Mouse (Mus musculus): ENCODE results near the gene Trpv5. TPM values are rescaled to one million over a fixed set of nuclear protein-coding genes. Genes with fewer than 3 reads are reported as not detected.

Gene Trpv5
- total RNA-seq, 1 experiment from 2014 or later, result not detected

- ATAC-seq (replicated peaks; ENCODE audit: insufficient number of reproducible peaks, low FRiP score, low TSS enrichment, poor library complexity, severe bottlenecking), result no peak
Observed at GRCm38 (mm10) chr6:41643227-41643626, 37.3 kb downstream of the Trpv5 start.

GRCm38 (mm10) chr6:41642765-41643164 lies 37.8 kb downstream of the Trpv5 start:
- no peak for ATAC-seq (replicated peaks; ENCODE audit: insufficient number of reproducible peaks, low FRiP score, low TSS enrichment, poor library complexity, severe bottlenecking)

GRCm38 (mm10) chr6:41641173-41641866 lies 39.2 kb downstream of the Trpv5 start:
- ATAC-seq (replicated peaks; ENCODE audit: insufficient number of reproducible peaks, low FRiP score, low TSS enrichment, poor library complexity, severe bottlenecking), result no peak

DNA sequence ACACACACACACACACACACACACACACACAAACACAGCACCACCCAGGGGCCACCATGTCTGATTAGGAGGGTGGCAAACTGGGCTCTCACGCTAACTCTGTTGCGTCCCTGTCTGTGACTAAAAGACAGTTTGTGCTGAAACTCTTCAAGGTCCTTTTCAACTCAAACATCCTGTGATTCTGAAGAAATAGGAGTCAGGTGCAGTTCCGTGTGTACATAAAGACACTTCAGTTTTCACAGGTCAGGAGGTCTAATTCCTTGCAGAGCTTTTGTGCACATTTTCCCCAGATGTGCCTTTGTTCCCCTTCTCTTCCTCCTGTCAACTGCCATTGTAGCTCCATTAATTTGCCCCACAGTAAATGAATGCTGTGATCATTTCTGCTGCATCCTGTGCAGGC lies 40.1 kb downstream of the Trpv5 start:
- ATAC-seq (replicated peaks; ENCODE audit: insufficient number of reproducible peaks, low FRiP score, low TSS enrichment, poor library complexity, severe bottlenecking), result no peak

- ATAC-seq (replicated peaks; ENCODE audit: insufficient number of reproducible peaks, low FRiP score, low TSS enrichment, poor library complexity, severe bottlenecking), result no peak
Observed at GRCm38 (mm10) chr6:41637927-41638506, 42.6 kb downstream of the Trpv5 start.

- ATAC-seq (replicated peaks; ENCODE audit: insufficient number of reproducible peaks, low FRiP score, low TSS enrichment, poor library complexity, severe bottlenecking), result no peak
Observed at GRCm38 (mm10) chr6:41637393-41637792, 43.2 kb downstream of the Trpv5 start.

DNA sequence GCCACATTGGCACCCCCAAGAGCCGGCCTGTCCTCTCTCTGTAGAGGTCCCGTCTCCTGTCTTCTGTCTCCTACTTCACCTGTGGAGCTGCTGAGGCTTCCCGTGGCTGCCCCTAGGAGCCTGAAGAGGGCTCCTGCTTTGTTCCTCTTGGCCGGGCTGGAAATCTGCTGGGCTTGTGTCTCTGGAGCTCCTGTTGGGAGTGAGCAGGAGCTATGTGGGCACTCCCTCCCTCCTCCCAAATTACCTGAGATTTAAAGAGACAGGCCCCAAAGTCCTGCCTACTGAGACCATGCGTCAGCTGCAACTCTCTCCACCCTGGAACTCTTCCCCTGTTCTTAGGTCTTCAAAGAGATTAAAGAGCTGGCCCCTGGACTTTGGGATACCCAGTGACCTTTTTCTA lies 44.4 kb downstream of the Trpv5 start, which contains the start of gene Trpv6:
TSS of gene Trpv6 (minus strand) at position 228 of the 400 bp plus-strand sequence.
- no peak for ATAC-seq (replicated peaks; ENCODE audit: insufficient number of reproducible peaks, low FRiP score, low TSS enrichment, poor library complexity, severe bottlenecking)

DNA sequence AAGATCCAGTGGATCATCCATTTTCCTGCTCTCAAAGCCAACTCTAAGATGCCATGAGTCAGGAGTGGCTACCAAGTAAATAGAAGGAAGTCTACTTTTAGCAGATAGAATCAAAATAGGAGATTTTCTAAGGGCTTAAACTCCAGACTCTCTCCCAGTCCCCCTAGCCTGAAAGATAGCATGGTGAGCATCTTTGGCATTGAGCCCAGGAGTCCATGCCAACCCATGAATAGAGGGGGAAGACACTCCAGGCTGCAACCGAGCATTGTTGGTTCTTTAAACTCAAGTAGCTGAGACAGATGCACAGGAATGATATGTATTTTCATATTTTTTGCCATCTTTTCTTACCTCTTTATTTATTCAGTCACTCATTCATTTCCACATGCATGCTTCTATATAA lies 45.4 kb downstream of the Trpv5 start:
- no peak for ATAC-seq (replicated peaks; ENCODE audit: insufficient number of reproducible peaks, low FRiP score, low TSS enrichment, poor library complexity, severe bottlenecking)

DNA sequence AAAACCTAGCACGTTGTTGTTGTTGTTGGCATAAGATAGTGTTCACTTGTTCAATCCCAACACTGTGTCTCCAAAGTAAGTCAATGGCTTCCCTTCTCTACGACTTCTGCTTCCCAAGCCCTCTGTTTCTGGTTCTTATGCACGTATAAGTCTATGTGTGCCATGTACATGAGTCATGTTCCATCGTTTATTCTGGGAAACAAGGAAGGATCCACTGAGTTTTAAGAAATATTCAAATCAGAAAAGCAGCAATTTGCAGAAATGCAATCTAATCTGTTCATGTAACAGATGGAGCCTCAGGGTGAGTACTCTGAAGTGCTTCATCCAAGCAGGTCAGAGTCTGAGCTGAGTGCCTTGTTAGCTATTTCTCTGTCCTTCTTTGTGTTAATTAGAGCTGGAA lies 49.0 kb downstream of the Trpv5 start:
- ATAC-seq (replicated peaks; ENCODE audit: insufficient number of reproducible peaks, low FRiP score, low TSS enrichment, poor library complexity, severe bottlenecking), result no peak

DNA sequence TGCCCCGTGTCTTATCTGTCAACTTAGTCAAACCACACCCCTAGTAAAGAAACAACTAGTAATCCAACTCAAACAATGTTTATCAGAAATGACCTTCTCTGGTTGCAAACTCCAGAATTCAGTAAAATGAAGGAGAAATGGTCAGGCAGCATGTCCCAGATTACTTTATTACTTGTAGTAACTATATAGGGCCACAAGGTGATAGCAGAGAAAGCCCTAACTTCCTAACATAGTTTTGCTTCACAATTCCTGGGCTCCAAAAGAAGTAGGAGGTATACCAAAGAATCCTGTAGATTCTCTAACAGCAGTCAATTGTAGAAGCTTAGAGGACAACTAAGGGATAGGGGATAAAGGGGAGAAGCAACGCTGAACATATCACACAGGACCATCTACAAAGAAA lies 49.8 kb downstream of the Trpv5 start:
- no peak for ATAC-seq (replicated peaks; ENCODE audit: insufficient number of reproducible peaks, low FRiP score, low TSS enrichment, poor library complexity, severe bottlenecking)

DNA sequence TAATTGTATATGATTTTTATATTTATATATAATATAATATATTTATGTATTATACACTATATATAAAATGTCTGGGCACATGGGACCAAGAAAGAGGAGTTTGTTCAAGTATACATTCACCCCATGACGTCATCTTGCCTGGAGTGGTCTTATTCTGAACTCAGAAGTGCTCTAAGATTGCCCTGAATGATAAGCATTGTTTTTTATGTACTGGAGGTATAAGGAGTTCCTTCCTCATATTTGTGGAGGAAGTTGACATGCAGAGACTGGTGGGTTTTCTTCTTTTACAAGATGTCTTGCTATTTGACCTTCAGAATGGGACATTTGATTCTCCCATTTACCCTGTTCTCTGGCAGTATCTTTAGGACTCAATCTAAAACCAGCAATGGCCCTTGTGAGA lies 52.4 kb downstream of the Trpv5 start:
- ATAC-seq (replicated peaks; ENCODE audit: insufficient number of reproducible peaks, low FRiP score, low TSS enrichment, poor library complexity, severe bottlenecking), result no peak

DNA sequence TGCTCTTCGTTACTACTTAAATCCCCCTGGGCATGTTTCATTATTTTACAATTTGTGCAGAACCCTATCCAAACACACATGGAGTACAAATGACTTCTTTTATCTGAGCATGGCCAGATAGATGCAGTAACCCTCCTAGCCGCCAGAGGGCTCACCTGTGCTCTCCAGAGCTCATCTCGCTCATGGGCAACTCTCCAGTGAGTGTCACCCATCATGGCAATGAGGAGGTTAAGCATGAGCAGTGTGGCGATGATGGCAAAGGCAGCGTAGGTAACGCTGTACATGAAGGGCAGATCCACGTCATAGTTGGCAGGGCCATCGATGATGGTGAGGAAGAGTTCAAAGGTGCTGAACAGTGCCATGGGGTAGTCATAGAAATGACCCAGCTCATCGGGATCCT lies 57.9 kb downstream of the Trpv5 start:
- no peak for ATAC-seq (replicated peaks; ENCODE audit: insufficient number of reproducible peaks, low FRiP score, low TSS enrichment, poor library complexity, severe bottlenecking)

- no peak for ATAC-seq (replicated peaks; ENCODE audit: insufficient number of reproducible peaks, low FRiP score, low TSS enrichment, poor library complexity, severe bottlenecking)
Observed at GRCm38 (mm10) chr6:41621241-41621990, 59.2 kb downstream of the Trpv5 start.

DNA sequence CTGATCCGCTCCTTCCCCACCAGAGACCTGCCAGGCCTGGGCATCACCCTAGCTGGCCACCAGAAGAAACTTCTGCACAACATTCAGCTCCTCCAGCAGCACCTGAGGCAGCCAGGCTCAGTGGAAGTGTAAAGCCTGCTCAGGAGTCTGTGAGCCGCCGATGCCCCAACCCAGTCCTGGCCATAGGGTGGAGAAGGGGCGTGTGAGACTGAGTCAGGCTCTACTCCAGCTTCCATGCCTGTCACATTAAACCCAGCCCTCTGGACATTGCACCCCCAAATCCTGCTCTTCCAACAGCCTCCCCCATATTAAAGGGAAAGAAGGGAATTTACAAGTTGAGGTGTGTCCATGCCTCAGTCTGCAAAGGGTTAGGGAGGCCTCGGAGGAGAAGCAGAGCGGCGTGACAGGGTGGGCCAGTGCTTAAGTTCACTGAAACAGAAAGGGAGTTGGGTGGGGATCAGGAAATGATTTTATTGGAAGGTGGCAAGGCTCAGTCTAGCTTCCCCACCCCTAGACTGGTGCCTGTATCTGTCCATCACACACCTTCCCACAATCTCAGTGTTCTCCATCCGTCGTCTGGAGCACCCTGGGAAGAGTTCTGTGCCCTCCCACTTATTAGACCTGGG lies 60.3 kb downstream of the Trpv5 start:
- ATAC-seq (replicated peaks; ENCODE audit: insufficient number of reproducible peaks, low FRiP score, low TSS enrichment, poor library complexity, severe bottlenecking), result no peak

DNA sequence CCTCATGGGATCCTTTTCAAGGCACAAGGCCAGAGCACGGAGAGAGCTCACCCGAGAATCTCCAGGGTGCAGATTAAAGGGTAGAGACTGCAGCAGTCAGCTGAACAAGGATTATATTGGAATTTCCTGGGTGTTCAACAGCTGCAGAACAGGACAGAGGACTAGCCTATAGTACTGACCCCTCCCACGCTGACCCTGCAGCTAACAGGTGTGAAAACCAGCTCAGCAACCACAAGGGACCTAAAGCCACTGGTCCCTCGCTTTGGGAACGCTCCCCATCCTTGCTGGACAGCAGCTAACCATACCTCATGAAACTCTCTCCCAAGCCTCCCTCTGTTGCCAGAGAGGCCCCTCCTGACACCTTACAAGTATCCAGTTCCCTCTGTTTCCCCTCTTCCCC lies 72.9 kb downstream of the Trpv5 start:
- no peak for ATAC-seq (replicated peaks; ENCODE audit: insufficient number of reproducible peaks, low FRiP score, low TSS enrichment, poor library complexity, severe bottlenecking)

DNA sequence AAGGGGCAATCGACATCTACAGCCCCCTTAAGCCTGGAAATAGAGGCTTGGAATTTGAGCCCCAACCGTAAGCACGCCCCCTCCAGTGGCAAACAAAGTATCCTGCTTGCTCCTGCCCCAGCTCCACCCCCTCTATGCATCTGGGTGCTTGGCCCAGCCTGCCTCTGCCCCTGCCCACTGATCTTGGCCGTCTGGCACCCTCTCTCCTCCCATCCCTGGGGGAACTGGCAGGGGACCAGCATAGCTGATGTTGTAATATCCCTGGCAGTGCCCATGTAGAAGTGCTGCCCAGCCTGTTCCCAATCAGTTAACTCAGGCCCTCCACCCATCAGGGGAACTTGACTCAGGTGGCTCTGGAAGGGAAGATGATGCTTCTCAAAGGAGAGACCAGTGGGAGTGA lies 74.4 kb downstream of the Trpv5 start:
- 0 out of 2 replicates have a peak, but pooled peaks have one; percentile 25 for ATAC-seq (replicated peaks; ENCODE audit: insufficient number of reproducible peaks, low FRiP score, low TSS enrichment, poor library complexity, severe bottlenecking)

- ATAC-seq (replicated peaks; ENCODE audit: insufficient number of reproducible peaks, low FRiP score, low TSS enrichment, poor library complexity, severe bottlenecking), result no peak
Observed at GRCm38 (mm10) chr6:41605794-41606104, 74.8 kb downstream of the Trpv5 start.

GRCm38 (mm10) chr6:41605061-41605793 lies 75.3 kb downstream of the Trpv5 start, which contains the start of gene Ephb6:
TSS of gene Ephb6 (plus strand) at chr6:41605482.
- ATAC-seq (replicated peaks; ENCODE audit: insufficient number of reproducible peaks, low FRiP score, low TSS enrichment, poor library complexity, severe bottlenecking), result peak; percentile 67; the same call in 1 of the 2 replicates
